Mouse (Mus musculus): Measurements from ENCODE around the gene Spats2l.

DNA sequence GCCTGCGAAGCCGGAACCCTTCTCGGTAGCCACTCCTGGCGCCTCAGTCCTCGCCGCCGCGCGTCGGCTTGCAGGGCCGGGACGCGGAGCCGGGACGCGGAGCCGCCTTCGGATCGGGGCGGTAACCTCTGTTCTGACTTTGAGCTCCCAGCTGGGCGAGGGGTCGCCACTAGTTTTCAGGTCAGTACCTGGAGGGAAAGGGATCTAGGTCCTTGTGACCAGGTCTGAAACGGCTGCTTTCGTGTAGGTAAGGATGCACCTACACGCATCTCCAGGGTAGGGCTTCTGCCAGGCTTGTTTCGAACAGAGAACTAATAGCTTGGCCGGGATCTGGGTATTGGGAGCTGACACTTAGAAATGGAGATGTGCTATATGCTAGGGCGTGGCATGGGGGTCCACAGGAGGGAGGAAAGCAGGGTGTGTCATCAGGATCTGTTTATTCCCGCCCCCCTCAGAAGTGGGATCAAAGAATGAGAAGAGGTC lies 222.2 kb downstream of the Spats2l start:
- TF ChIP-seq TAL1 (IDR thresholded peaks at IDR 0.05; ENCODE audit: low read length) (no peak), POLR2A (IDR thresholded peaks at IDR 0.05; ENCODE audit: control insufficient read depth in 1 of 2, insufficient read depth in 1 of 2, low read depth in 1 of 2, low read length in 2 of 2, poor library complexity in 1 of 2) (no peak), TCF12 (IDR thresholded peaks at IDR 0.05; ENCODE audit: low read depth, low read length) (no peak), ZC3H11A (IDR thresholded peaks at IDR 0.05; ENCODE audit: low read depth, low read length) (no peak), CTCF (IDR thresholded peaks at IDR 0.05 in 2 of 3, conservative IDR thresholded peaks at IDR 0.05 in 1 of 3; ENCODE audit: control insufficient read depth in 1 of 3, insufficient read depth in 1 of 3, low read depth in 2 of 3, low read length in 3 of 3, poor library complexity in 1 of 3, severe bottlenecking in 1 of 3) (no peak), EP300 (IDR thresholded peaks at IDR 0.05; ENCODE audit: low read depth in 1 of 2, low read length in 2 of 2) (peak in 1 of 2 experiments; percentile 4; a peak in 1 of 4 replicates), RCOR1 (IDR thresholded peaks at IDR 0.05; ENCODE audit: low read depth, low read length) (no peak), NELFE (IDR thresholded peaks at IDR 0.05; ENCODE audit: low read depth, low read length) (no peak), MYC (IDR thresholded peaks at IDR 0.05; ENCODE audit: low read depth, low read length) (no peak)

All from MEL (cell line).